Mouse (Mus musculus): ENCODE results near the gene Chn2. TPM values are rescaled to one million over a fixed set of nuclear protein-coding genes. Genes with fewer than 3 reads are reported as not detected.

Gene Chn2
- total and polyA plus RNA-seq, 3 experiments: not detected

- in situ Hi-C loops (cut with MboI; ENCODE audit: low pct_ligation_motif_present, low pct_unique_long_range_greater_than_20kb, low sequenced_read_pairs) (no loop called here), dilution Hi-C loops (cut with MboI; ENCODE audit: extremely low pct_ligation_motif_present, extremely low pct_unique_long_range_greater_than_20kb, low sequenced_read_pairs) (no loop called here)
- no peaks in the 10 kb centered on the region for H3K36me3 ChIP-seq (replicated peaks in 1 of 2; ENCODE audit: control insufficient read depth in 1 of 2, insufficient read depth in 1 of 2, low read length in 1 of 2)
- no peaks in the 10 kb centered on the region for H3K4me1 ChIP-seq (ENCODE audit: control insufficient read depth in 1 of 2, insufficient read depth in 2 of 2)
- no peak overlapping the region for H3K27ac ChIP-seq (ENCODE audit: insufficient read depth, low read depth)
- no peak for DNase-seq (ENCODE audit: extremely low read depth)
- TF ChIP-seq ZKSCAN1 (IDR thresholded peaks at IDR 0.05; ENCODE audit: borderline replicate concordance, low read depth, low read length) (no peak), ZMIZ1 (IDR thresholded peaks at IDR 0.05; ENCODE audit: low read depth, low read length) (no peak), SMC3 (IDR thresholded peaks at IDR 0.05; ENCODE audit: low read depth, low read length) (no peak), TBP (conservative IDR thresholded peaks at IDR 0.05; ENCODE audit: low read depth, low read length) (no peak), TCF12 (IDR thresholded peaks at IDR 0.05; ENCODE audit: low read depth, low read length) (no peak), JUN (IDR thresholded peaks at IDR 0.05; ENCODE audit: insufficient read depth, low read depth, low read length) (no peak), NELFE (IDR thresholded peaks at IDR 0.05; ENCODE audit: low read depth, low read length) (no peak), MYC (IDR thresholded peaks at IDR 0.05; ENCODE audit: low read depth, low read length) (no peak), USF2 (conservative IDR thresholded peaks at IDR 0.05; ENCODE audit: low read depth, low read length) (no peak), MXI1 (IDR thresholded peaks at IDR 0.05; ENCODE audit: low read depth, low read length) (no peak), GABPA (IDR thresholded peaks at IDR 0.05; ENCODE audit: insufficient replicate concordance, low read depth, low read length) (no peak), E2F4 (IDR thresholded peaks at IDR 0.05; ENCODE audit: insufficient replicate concordance, low read depth, low read length) (no peak), IRF4 (IDR thresholded peaks at IDR 0.05; ENCODE audit: low read depth, low read length) (no peak), MAX (IDR thresholded peaks at IDR 0.05; ENCODE audit: low read length) (no peak)
- no peak overlapping the region for H3K4me2 ChIP-seq (ENCODE audit: insufficient read depth, low read depth, poor library complexity, severe bottlenecking)
- no peaks in the 10 kb centered on the region for H3K79me2 ChIP-seq (replicated peaks; ENCODE audit: control insufficient read depth, extremely low read depth, insufficient read depth, poor library complexity, severe bottlenecking)
- no peaks in the 10 kb centered on the region for H3K27me3 ChIP-seq (replicated peaks)
- no peaks in the 10 kb centered on the region for H3K9me3 ChIP-seq (replicated peaks; ENCODE audit: low read length)
- H3K9ac ChIP-seq (ENCODE audit: insufficient read depth, low read depth): no peak overlapping the region
- H3K4me3 ChIP-seq (replicated peaks in 1 of 3; ENCODE audit: low read depth in 2 of 3, low read length in 2 of 3, poor library complexity in 1 of 3): no peak overlapping the region
These were observed 4.2 kb downstream of the Chn2 start for GRCm38 (mm10) chr6:54043536-54043935.

DNA sequence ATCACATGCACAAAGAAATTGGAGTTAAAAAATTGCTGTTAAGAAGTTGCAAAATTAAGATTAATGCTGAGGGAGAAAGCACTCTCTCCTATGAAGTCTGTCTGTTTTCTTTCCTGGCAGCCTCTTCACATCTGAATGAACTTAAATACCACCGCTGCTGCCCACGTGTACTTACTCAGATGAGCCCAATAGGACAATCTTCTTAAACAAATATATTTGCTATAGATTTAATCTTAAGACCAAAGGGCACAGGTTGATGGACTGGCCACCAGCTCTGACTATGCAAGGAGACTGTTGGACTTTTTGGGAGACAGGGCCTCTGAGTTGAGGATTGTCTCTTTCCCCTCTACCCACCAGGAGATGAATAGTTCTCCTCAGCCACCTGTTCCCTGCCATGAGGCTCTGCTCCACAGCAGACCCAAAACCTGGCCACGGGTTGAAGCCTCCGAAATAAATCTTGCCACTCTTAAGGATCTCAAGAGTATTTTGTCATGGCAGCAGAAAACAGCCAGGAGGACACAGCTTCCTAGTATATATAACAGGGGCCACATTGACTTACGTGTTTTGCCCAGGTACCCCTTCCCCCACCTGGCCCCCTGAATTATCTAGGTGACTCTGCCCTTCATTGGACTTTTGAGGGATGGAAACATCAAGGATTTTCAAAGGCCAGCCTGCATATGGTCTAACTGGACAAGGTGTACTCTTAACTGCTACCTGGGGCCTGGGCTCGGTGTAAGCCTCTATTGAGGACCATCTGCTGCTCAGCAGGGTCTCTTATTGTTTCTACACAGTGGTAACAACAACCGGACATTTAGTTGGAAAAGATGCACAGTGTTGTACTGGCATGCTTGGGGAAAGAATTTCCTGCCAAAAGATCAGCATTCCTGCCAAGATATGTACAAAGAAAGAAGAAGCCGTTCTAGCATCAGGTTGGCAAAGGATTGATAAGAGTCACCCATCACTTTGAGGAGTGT, 6.7 kb downstream of the Chn2 start:
- Histone ChIP-seq H3K4me1 (ENCODE audit: control insufficient read depth in 1 of 2, insufficient read depth in 2 of 2) (no peaks in the 10 kb centered on the region), H3K9ac (ENCODE audit: insufficient read depth, low read depth) (no peak overlapping the region), H3K9me3 (replicated peaks; ENCODE audit: low read length) (no peaks in the 10 kb centered on the region), H3K4me2 (ENCODE audit: insufficient read depth, low read depth, poor library complexity, severe bottlenecking) (no peak overlapping the region), H3K79me2 (replicated peaks; ENCODE audit: control insufficient read depth, extremely low read depth, insufficient read depth, poor library complexity, severe bottlenecking) (no peaks in the 10 kb centered on the region), H3K27ac (ENCODE audit: insufficient read depth, low read depth) (no peak overlapping the region), H3K27me3 (replicated peaks) (no peaks in the 10 kb centered on the region), H3K36me3 (replicated peaks in 1 of 2; ENCODE audit: control insufficient read depth in 1 of 2, insufficient read depth in 1 of 2, low read length in 1 of 2) (no peaks in the 10 kb centered on the region), H3K4me3 (replicated peaks in 1 of 3; ENCODE audit: low read depth in 2 of 3, low read length in 2 of 3, poor library complexity in 1 of 3) (no peak overlapping the region)
- in situ Hi-C loops (cut with MboI; ENCODE audit: low pct_ligation_motif_present, low pct_unique_long_range_greater_than_20kb, low sequenced_read_pairs) (no loop called here), dilution Hi-C loops (cut with MboI; ENCODE audit: extremely low pct_ligation_motif_present, extremely low pct_unique_long_range_greater_than_20kb, low sequenced_read_pairs) (no loop called here)
- DNase-seq (ENCODE audit: extremely low read depth): no peak
- TF ChIP-seq POLR2A (IDR thresholded peaks at IDR 0.05; ENCODE audit: low read depth, low read length) (no peak), MYC (IDR thresholded peaks at IDR 0.05; ENCODE audit: low read depth, low read length) (no peak), NELFE (IDR thresholded peaks at IDR 0.05; ENCODE audit: low read depth, low read length) (no peak), POLR2AphosphoS2 (IDR thresholded peaks at IDR 0.05; ENCODE audit: low read depth, low read length) (no peak), CHD1 (IDR thresholded peaks at IDR 0.05; ENCODE audit: low read depth, low read length) (no peak), JUND (conservative IDR thresholded peaks at IDR 0.05; ENCODE audit: low read depth, low read length) (no peak), ZMIZ1 (IDR thresholded peaks at IDR 0.05; ENCODE audit: low read depth, low read length) (no peak), MAZ (IDR thresholded peaks at IDR 0.05; ENCODE audit: low read depth, low read length) (no peak), KAT2A (IDR thresholded peaks at IDR 0.05; ENCODE audit: insufficient replicate concordance, low read length) (no peak)
